Mouse (Mus musculus) liver (tissue): ENCODE results near the gene Sspn.
A peak's percentile ranks its signal among the peaks of the same experiment; 100 is the strongest.

ENCODE experiments used
- DNase-seq: peaks from one replicate; pipeline ENCODE4 v3.0.0-alpha.2; 2020; ENCODE audit warnings: mixed read lengths

The Sspn gene

GRCm38 (mm10) chr6:145977344-145977743 is 45.9 kb downstream of the Sspn start:
- no peak for DNase-seq

- no peak for DNase-seq
Measured at GRCm38 (mm10) chr6:145977771-145978450, 46.5 kb downstream of the Sspn start.

GRCm38 (mm10) chr6:145981074-145981473 is 49.6 kb downstream of the Sspn start:
- no peak for DNase-seq

GRCm38 (mm10) chr6:145982335-145982734 is 50.9 kb downstream of the Sspn start:
- no peak for DNase-seq

GRCm38 (mm10) chr6:145990578-145990977 is 59.1 kb downstream of the Sspn start:
- no peak for DNase-seq

- no peak for DNase-seq
Measured at GRCm38 (mm10) chr6:145992526-145992925, 61.1 kb downstream of the Sspn start.

GRCm38 (mm10) chr6:145992985-145993384 is 61.5 kb downstream of the Sspn start:
- peak; percentile 38 for DNase-seq

- no peak for DNase-seq
Measured at GRCm38 (mm10) chr6:145998314-145999007, 67.0 kb downstream of the Sspn start.

- DNase-seq, result no peak
Measured at GRCm38 (mm10) chr6:146000767-146001166, 69.3 kb downstream of the Sspn start.

- DNase-seq, result no peak
Measured at GRCm38 (mm10) chr6:146001396-146002191, 70.2 kb downstream of the Sspn start.

- DNase-seq, result no peak
Measured at GRCm38 (mm10) chr6:146004174-146004601, 72.7 kb downstream of the Sspn start.

- DNase-seq, result no peak
Measured at GRCm38 (mm10) chr6:146005129-146005886, 73.9 kb downstream of the Sspn start.

GRCm38 (mm10) chr6:146005935-146006564 is 74.6 kb downstream of the Sspn start:
- no peak for DNase-seq

GRCm38 (mm10) chr6:146006753-146007152 is 75.3 kb downstream of the Sspn start:
- no peak for DNase-seq

GRCm38 (mm10) chr6:146008450-146008981 is 77.1 kb downstream of the Sspn start:
- peak; percentile 16 for DNase-seq

- no peak for DNase-seq
Measured at GRCm38 (mm10) chr6:146009163-146009915, 77.9 kb downstream of the Sspn start.

GRCm38 (mm10) chr6:146010093-146010764 is 78.8 kb downstream of the Sspn start:
- no peak for DNase-seq

GRCm38 (mm10) chr6:146014312-146014711 is 82.9 kb downstream of the Sspn start:
- no peak for DNase-seq
